Mouse (Mus musculus) testis, adult 2 months (tissue): ENCODE measurements around the gene Ints3.

ENCODE experiments used
- CTCF ChIP-seq: fragments of 200-500 bp; IDR thresholded peaks from 2 replicates; pipeline ENCODE4 v1.5.1; 2012; ENCODE audit warnings: low read depth, mild to moderate bottlenecking, inconsistent platforms, low read length, moderate library complexity; ENCODE audit not compliant: control insufficient read depth, insufficient read depth, insufficient replicate concordance
- POLR2A ChIP-seq: fragments of 200-500 bp; IDR thresholded peaks from 2 replicates; pipeline ENCODE4 v1.6.1; 2012; ENCODE audit warnings: low read depth, mild to moderate bottlenecking, inconsistent platforms, low read length, moderate library complexity; ENCODE audit not compliant: control insufficient read depth

- TF ChIP-seq POLR2A (no peak), CTCF (no peak)
Observed at GRCm38 (mm10) chr3:90383690-90384089, 49.7 kb downstream of the Ints3 start.
